In the genomic region with DNA sequence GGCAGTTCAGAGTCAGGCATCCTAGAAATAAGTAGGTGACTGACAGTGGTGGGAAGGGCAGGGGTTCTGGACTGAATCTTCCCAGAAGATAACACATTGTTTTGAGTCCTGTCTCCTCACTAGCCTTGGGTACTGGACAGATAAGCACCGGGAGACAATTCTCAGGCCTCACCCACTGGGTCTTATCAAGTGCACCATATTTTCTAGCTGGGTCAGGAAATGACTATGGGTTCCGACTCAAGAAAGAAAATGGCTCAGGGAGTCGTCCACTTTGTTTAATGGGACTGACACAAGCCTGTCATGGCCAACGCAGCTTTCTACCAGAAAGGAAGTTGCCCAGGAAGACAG, we compare ENCODE assay signal across 13 mouse cellular contexts.
A peak's percentile ranks its signal among the peaks of the same experiment; 100 is the strongest.
DNase-seq lines count a peak whose midpoint lies in the region; ATAC-seq and TF ChIP-seq lines count a peak whose summit lies in the region.
"Had no signal": no experiment of that assay in that cellular context is flagged by ENCODE, and none has a peak within 500 bp of the region (broad histone marks: within the 10 kb centered on the region; RNA-seq: fewer than 3 reads in every experiment).

No protein-coding gene starts in this region.

- DNase-seq in layer of hippocampus, adult 2 months (ENCODE audit: low spot score in 2 of 2), result no peak
- no peak for DNase-seq in layer of hippocampus, adult 11-12 months (ENCODE audit: low spot score)
- peak; percentile 80 for DNase-seq in c-Kit-positive CD71-positive TER-119-positive erythroid progenitor cells, embryonic 14.5 days (ENCODE audit: low spot score)
- DNase-seq in layer of hippocampus, adult 9-11 months, result no peak
- DNase-seq in embryo, embryonic 10.5 days (ENCODE audit: low spot score), result no peak
- no peak for DNase-seq in right cerebral cortex, postnatal 36 days (ENCODE audit: low spot score in 2 of 2)
- DNase-seq: adrenal gland, postnatal 10 days; cerebellum, adult 8-10 months; spleen, adult 18-20 months had no signal

- ATAC-seq in liver, embryonic 12.5 days, result peak; percentile 92
- ATAC-seq in megakaryocyte, adult 5-6 weeks (ENCODE audit: poor library complexity, severe bottlenecking), result 0 out of 2 replicates have a peak, but pooled peaks have one; percentile 17

- 27% methylated on average over 4 of the region's 4 CpGs for WGBS in liver, embryonic 12.5 days (ENCODE audit: insufficient replicate concordance)

- H3K4me1 ChIP-seq in liver, embryonic 12.5 days, result peaks cover 84% of the 10 kb centered on the region

- H3K4me2 ChIP-seq in liver, embryonic 12.5 days, result peak overlapping the region; percentile 62

- no peaks in the 10 kb centered on the region for H3K27me3 ChIP-seq in liver, embryonic 12.5 days (replicated peaks)

- H3K9me3 ChIP-seq in liver, embryonic 12.5 days (replicated peaks), result no peaks in the 10 kb centered on the region

- peak overlapping the region; percentile 36; the same call in 1 of the 2 replicates for H3K9ac ChIP-seq in liver, embryonic 12.5 days

- peaks cover 46% of the 10 kb centered on the region for H3K36me3 ChIP-seq in liver, embryonic 12.5 days

- TF ChIP-seq CTCF in layer of hippocampus, adult 2 months (conservative IDR thresholded peaks at IDR 0.05), result no peak

- peak overlapping the region; percentile 90; the same call in 1 of the 2 replicates for H3K27ac ChIP-seq in layer of hippocampus, adult 2 months
- H3K27ac ChIP-seq in liver, embryonic 12.5 days, result peak overlapping the region; percentile 85
- H3K27ac ChIP-seq: kidney, postnatal 0 days had no signal

- H3K4me3 ChIP-seq in layer of hippocampus, adult 2 months, result no peak overlapping the region
- H3K4me3 ChIP-seq in liver, embryonic 12.5 days, result peak overlapping the region; percentile 4; the same call in 1 of the 2 replicates
- H3K4me3 ChIP-seq: myocyte had no signal
